Mouse (Mus musculus): ENCODE results near the gene Basp1. TPM values are rescaled to one million over a fixed set of nuclear protein-coding genes. Genes with fewer than 3 reads are reported as not detected.

Basp1 gene
- total RNA-seq, 2 experiments from 2014 or later: 2.6 to 8.3 TPM

DNA sequence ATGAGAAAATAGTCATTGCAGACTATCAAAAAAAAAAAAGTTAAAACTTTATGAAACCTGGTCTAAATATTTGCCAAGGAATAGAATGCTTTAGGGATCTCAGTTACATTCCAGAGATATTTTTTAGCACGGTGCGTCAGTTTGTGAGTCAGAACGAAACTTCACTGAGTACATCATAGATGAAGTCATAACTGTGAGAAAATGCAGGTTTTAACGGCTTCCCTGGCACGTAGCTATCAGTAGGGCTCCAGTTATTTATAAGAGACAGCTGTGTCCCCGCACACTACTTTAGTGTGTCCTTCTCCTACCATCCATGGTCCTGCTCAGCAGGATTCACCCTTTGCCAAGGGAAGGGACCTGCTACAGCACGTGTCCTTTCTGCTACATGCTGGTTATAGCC is 44.0 kb downstream of the Basp1 start:
- no peak for ATAC-seq (replicated peaks; ENCODE audit: low FRiP score, poor library complexity, severe bottlenecking)

DNA sequence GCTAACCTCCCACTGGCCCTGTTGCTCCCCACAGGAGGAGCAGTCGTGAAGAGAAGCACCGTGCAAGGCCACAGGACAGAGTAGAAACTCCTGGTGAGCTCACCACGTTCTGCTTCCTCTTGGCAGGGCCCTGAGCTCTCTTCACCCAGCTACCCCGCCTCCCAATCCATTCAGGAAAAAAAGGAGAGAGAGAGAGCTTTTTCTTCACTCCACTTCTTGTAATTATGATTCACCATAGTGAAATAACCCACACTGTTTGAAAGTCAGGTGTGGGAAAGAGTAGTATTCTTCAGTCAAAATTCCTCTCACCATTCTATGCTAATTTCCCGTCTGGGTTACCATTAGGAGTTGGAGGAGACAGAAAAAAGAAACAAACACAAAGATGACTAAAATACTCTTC is 48.1 kb downstream of the Basp1 start:
- no peak for ATAC-seq (replicated peaks; ENCODE audit: low FRiP score, poor library complexity, severe bottlenecking)

DNA sequence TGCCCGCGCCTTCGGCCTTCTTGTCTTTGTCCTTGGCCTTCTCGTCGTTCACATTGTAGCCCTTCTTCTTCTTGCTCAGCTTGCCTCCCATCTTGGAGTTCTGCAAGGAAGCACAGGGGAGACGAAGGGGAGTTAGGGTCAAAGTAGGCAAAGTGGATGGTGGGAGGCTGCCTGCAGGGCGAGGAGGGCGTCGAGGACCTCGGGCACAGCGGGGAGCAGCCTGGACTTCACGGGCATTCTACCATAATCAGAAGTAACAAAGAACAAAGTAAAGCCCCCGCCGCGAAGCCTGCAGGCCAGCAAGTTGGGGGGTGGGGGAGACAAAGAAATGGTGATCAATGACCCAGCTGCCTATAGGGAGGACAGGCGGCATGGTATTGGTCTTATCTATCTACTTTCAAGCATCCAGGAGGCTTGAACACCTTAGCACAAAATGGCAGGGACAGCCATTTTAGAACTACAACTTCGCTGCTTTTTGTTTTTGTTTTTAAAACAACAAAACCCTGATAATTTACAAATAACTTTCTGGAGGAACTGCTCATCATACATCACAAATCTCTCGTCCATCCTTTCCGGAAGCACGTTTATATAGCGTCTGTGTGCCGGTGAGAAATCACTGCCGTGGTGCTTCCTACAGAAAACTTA is 48.6 kb downstream of the Basp1 start:
- no peak for ATAC-seq (replicated peaks; ENCODE audit: low FRiP score, poor library complexity, severe bottlenecking)

DNA sequence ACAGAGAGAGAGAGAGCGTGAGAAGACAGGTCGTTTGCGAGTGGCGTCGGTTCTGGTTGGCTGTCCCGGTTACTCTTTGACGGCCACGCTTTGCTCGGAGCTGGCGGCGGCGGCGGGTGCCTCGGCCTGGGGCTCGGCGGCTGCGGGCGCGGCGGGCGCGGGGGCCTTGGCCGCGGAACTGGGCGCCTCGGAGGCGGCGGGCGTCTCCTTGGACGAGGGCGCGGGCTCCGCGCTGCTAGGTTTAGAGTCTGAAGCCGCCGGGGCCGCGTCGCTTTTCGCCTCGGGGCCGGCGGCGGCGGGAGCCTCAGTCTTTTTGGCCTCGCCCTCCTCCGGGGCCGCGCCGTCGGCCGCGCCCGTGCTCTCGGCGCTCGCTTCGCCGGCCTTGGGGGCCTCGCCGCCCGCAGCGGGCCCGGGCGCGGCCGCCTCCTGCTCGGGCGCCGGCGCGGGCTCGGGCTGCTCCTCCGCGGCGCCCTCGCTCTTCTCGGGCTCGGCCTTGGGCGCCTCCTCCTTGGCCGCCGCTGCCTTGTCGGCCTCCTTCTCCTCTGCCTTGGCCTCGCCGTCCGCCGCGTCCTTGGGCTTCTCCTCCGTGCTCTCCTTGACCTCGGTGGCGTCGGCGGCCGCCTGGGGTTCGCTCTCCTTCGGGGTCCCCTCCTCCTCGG is 49.3 kb downstream of the Basp1 start:
- ATAC-seq (replicated peaks; ENCODE audit: low FRiP score, poor library complexity, severe bottlenecking): no peak

DNA sequence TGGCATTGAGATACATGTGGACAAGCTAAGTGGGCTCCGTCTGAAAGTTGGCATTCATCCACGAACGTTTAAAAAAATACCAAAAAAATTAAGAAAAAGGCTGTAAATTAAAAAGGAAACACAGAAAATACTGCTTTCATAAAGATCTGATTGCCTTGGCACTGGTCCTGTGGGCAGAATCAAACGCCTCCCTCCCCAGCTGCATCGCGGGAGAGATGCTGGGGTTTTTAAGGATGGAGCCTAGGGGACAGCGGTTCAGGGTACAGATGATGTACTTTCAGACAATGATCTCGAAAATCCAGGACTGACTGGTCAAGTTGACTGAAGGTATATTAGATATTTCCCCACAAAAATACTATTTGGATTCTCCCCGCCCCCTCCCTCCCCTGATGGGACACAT is 49.9 kb downstream of the Basp1 start:
- no peak for ATAC-seq (replicated peaks; ENCODE audit: low FRiP score, poor library complexity, severe bottlenecking)

DNA sequence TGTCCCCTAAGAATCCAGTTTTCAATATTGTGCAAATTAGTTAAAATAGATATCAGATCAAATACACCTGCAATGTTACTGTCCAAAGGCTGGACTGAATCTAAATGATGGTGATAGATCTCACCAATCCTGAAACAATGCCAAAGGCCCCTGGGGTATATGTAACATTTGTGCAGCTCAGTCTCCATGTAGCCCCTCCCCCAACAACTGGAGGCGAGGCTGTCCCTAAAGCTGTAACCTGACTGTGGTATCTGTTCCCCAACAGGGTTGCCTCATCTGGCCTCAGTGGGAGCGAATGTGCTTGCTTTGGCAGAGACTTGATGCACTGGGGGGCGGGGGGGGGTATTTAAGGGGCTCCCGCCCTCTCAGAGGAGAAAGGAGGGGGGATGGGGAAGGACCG is 52.7 kb downstream of the Basp1 start:
- ATAC-seq (replicated peaks; ENCODE audit: low FRiP score, poor library complexity, severe bottlenecking): no peak

DNA sequence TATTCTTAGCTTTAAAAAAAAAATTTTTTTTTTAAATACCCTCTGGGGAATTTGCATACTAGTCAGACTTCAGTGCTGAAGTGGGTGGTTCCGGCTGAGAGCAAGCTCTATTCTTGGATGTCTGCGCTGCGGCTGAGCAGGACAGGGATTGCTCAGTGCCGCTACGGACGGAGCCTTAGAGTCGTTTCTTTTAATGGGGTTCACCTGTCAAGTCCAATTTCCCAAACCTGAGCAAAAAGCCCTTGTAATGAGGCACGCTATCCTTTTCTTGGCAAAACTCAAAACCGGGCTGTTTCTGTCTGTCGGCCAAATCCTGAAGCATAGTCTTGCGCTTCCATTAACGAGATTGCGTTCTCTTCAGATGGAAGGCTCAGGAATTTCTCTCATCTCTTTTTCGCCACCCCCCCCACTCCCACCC is 54.9 kb downstream of the Basp1 start:
- no peak for ATAC-seq (replicated peaks; ENCODE audit: low FRiP score, poor library complexity, severe bottlenecking)

DNA sequence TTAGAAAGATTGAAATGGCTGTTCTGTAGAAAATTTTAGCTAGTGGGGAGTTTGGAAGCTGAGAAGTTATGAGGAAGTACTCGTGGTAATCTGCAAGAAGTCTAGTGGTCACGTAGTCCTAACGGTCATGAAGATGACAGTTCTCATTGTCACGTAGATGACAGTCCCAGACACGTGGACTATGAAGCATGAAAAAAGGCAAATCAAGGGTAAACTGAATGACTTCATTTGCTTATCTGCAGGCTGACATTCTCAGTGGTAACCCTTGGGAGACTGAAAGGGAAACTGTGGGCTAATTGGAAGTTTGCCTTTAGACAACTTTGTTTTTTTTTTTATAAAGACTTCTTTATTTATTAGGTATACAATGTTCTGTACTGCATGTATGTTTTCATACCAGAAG is 58.2 kb downstream of the Basp1 start:
- ATAC-seq (replicated peaks; ENCODE audit: low FRiP score, poor library complexity, severe bottlenecking): no peak

DNA sequence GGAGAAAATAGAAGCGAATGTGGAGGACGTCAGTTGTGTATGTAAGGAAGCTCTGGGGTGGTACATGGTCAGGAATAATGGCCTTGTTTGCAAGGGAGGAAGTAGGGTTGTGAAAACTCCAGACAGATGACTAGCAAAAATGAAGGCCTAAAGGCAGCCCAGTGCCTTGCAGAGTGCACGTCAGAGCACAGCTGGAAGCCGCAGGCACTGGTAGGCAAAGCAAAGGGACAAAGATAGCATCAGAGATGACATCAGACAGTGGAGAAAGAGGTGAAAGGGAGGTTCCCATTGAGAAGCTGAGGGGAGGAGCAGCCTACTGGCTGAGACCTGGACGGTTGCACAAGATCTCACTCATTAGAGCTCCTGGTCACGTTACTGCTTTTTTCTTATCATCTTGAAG is 58.8 kb downstream of the Basp1 start:
- ATAC-seq (replicated peaks; ENCODE audit: low FRiP score, poor library complexity, severe bottlenecking): no peak

DNA sequence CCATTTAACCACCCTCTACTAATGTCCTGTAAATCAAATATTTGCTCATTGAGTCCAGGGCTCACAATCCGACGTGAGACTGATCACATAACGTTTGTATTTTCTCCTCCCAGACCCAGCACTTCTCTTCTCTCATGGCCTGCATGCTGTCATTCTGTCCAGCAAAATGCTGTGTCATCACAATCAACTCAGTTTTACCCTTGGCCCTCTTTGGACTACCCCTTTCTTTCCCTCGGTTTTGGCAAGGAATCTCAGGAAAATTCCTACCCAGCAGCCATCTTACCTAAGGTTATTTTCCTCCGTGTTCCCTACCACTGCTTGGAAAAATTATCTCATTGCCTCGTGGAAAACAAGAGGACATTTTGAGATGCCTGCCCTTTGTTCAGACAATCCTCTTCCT is 60.1 kb downstream of the Basp1 start:
- no peak for ATAC-seq (replicated peaks; ENCODE audit: low FRiP score, poor library complexity, severe bottlenecking)

DNA sequence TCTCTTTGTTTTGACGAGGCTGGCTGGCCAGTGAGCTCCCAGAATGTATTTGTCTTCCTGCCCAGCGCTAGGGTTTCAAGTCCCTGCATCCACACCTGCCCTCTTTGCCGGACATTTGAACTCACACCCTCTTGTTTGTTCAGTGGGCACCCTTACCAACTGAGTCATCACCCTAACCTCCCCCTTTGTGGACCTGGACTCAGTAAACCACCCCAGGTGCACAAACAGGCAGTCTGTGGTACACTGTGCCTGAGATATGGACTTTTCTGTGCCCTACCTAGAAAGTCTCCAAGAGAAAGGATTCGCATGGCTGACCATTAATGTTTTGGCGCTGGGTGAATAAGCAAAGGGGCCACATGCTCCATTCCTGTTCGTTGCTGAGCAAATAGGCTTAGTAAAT is 70.3 kb downstream of the Basp1 start:
- ATAC-seq (replicated peaks; ENCODE audit: low FRiP score, poor library complexity, severe bottlenecking): no peak

DNA sequence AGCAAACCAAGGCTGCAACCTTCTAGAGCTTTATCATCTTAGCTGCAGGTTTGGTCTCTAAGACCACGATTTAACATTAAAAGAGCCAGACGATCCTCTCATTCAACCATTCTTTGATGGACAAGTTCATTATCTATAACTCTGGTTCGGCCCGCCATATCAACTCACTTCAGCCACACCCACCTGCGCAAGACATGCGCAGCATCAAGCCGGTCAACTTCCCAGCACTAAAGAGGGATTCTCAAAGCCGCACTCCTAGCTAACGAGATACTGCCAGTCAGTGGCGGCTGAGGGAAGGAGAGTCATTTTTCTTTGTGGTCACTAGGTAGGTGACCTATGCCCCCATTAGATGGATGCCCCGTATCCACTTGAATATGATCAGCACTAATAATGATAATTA is 78.3 kb downstream of the Basp1 start:
- ATAC-seq (replicated peaks; ENCODE audit: low FRiP score, poor library complexity, severe bottlenecking): no peak

DNA sequence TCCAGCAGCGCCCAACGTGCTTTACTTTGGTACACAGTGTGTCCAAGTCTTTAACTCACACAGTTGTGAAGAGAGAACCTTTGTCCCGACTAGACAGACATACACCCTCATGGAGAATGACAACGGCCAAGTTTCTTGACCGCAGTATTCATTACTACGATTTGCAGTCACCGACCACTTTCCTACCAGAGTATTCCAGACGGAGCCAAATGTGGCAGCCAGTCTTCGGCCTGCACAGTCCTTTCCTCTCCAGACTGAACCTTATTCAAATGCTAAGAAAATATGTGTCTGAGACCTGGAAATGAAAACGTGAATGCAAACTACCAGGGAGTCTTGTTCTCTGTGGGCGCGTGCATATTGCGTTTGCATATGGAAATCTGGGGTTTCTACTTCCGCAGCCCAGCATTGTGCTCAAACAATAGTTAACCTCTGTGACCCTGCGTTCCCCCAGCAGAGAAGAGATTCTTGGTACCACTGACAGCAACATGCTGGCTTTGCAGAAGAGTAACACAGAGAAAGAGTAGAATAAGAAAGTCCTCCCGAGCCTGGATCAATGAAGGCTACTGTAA is 81.6 kb downstream of the Basp1 start:
- no peak for ATAC-seq (replicated peaks; ENCODE audit: low FRiP score, poor library complexity, severe bottlenecking)

DNA sequence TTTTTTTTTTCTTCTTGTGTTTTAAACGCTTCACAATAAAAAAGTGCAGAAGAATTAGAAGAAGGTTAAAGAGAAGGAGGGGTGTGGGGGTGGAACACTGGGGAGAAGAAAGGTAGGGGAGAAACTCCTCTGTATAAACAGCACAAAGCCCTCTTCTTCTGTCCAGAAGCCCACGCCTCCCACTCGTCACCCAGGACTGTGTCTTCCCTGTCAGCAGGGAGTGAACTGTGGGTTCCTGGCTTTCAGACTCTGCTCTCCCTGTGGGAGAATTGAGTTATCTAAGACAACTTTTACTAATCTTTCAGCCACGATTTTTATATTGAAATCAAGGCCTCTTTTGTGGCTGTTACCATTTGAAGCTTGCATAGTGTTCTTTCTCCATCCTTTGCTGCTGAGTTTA is 82.6 kb downstream of the Basp1 start:
- ATAC-seq (replicated peaks; ENCODE audit: low FRiP score, poor library complexity, severe bottlenecking): no peak

DNA sequence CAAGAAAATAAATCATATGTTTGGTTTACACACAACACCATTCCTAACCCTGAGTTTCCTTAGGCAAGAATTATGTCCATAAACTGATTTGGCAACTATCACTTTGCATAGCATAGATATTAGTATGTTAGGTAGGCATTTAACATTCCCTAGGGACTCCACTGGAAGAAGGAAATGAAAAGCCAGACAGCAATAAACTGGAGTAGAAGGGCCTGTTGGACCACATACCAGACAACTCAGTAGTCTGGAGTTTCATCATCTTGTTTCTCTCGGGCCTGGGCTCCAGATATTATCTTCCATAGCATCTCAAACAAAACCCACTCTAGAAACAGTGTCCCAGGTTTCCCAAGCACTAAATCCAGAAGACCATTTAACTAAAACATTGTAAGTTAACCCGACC is 91.0 kb downstream of the Basp1 start:
- no peak for ATAC-seq (replicated peaks; ENCODE audit: low FRiP score, poor library complexity, severe bottlenecking)

DNA sequence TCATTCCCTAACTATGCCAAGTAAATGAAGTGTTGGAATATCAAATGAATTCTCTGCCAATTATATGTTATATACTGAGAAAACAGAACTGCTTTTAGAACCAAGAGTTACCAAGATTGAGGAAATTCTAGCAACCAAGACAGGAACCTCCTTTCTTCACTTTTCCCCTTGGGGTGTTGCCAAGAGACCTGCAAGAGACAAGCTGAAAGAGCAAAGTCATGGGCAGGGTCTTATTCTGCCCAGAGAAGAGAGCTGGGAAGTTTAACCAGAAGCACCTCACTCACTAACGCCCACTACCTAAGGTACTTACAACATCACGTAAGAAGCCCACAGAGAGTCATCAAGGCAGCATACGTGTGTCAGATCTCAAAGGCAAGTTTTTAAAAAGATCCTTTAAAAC is 91.5 kb downstream of the Basp1 start:
- ATAC-seq (replicated peaks; ENCODE audit: low FRiP score, poor library complexity, severe bottlenecking): no peak

DNA sequence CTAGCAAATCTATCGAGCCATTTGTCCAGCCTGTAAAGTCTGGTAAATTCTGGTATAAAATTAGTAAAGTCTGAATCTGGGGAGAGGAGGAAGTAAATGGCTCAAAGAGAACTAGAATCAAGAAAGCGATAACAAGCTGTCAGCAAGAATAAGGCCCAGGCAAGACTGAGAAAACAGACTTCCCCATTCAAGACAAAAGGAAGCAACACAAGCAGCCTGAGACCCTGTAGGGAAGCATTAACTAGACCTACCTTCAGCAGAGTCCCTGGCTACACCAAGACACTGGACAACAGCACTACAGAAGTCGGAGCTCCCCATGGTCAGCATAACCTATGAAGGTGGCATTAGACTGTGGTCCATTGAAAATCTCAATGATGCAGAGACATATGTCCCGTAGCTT is 91.9 kb downstream of the Basp1 start:
- no peak for ATAC-seq (replicated peaks; ENCODE audit: low FRiP score, poor library complexity, severe bottlenecking)

DNA sequence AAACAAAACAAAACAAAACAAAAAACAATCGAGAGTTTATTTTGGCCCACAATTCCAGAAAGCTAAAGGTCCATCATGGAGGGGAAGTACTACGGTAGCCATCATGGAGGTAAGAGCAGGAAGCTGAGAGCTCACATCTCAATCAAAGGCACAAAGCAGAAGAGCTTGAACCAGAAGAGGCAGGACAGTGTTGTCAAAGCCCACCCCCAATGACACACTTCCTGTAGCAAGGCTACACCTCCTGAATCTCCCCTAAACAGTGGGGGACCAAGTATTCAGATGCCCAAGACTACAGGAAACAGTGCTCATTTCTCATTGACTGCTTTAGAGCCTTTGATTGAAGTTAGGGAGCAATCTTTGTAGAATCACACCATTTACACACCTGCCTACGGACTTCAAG is 99.1 kb downstream of the Basp1 start:
- ATAC-seq (replicated peaks; ENCODE audit: low FRiP score, poor library complexity, severe bottlenecking): no peak

All from erythroblast, adult 5-6 weeks (primary cell).